Mouse (Mus musculus): ENCODE data around the gene Sox13. TPM values are rescaled to one million over a fixed set of nuclear protein-coding genes. Genes with fewer than 3 reads are reported as not detected.

Sox13 gene
- polyA plus RNA-seq, 1 experiment from 2014 or later = 6.7 TPM

GRCm38 (mm10) chr1:133420491-133420890, 3.7 kb downstream of the Sox13 start:
- Histone ChIP-seq H3K4me1 (replicated peaks; ENCODE audit: control insufficient read depth, insufficient read depth, low read length) (peaks cover 42% of the 10 kb centered on the region), H3K4me2 (ENCODE audit: low read depth, low read length) (no peak overlapping the region), H3K27me3 (ENCODE audit: control insufficient read depth, insufficient read depth, low read depth, low read length) (no peaks in the 10 kb centered on the region), H3K9me3 (ENCODE audit: control insufficient read depth, low read length) (no peaks in the 10 kb centered on the region), H3K27ac (ENCODE audit: low read length) (no peak overlapping the region), H3K4me3 (ENCODE audit: low read length) (no peak overlapping the region), H3K9ac (ENCODE audit: low read length) (no peak overlapping the region), H3K36me3 (ENCODE audit: control insufficient read depth, insufficient read depth, low read length) (no peaks in the 10 kb centered on the region)
- WGBS = 53% methylated on average over 3 of the region's 3 CpGs
- no peak for ATAC-seq (ENCODE audit: low read depth)

- Histone ChIP-seq H3K27ac (ENCODE audit: low read length) (no peak overlapping the region), H3K9me3 (ENCODE audit: control insufficient read depth, low read length) (no peaks in the 10 kb centered on the region), H3K36me3 (ENCODE audit: control insufficient read depth, insufficient read depth, low read length) (no peaks in the 10 kb centered on the region), H3K4me1 (replicated peaks; ENCODE audit: control insufficient read depth, insufficient read depth, low read length) (peaks cover 49% of the 10 kb centered on the region), H3K9ac (ENCODE audit: low read length) (no peak overlapping the region; the same call in 1 of the 2 replicates), H3K4me3 (ENCODE audit: low read length) (no peak overlapping the region), H3K27me3 (ENCODE audit: control insufficient read depth, insufficient read depth, low read depth, low read length) (no peaks in the 10 kb centered on the region), H3K4me2 (ENCODE audit: low read depth, low read length) (no peak overlapping the region)
- no peak for ATAC-seq (ENCODE audit: low read depth)
- 70% methylated on average over 3 of the region's 3 CpGs for WGBS
Observed at GRCm38 (mm10) chr1:133419178-133419834, 4.9 kb downstream of the Sox13 start.

GRCm38 (mm10) chr1:133418164-133418800, 5.9 kb downstream of the Sox13 start:
- Histone ChIP-seq H3K9me3 (ENCODE audit: control insufficient read depth, low read length) (no peaks in the 10 kb centered on the region), H3K9ac (ENCODE audit: low read length) (peak overlapping the region; percentile 69), H3K36me3 (ENCODE audit: control insufficient read depth, insufficient read depth, low read length) (no peaks in the 10 kb centered on the region), H3K27me3 (ENCODE audit: control insufficient read depth, insufficient read depth, low read depth, low read length) (no peaks in the 10 kb centered on the region), H3K4me3 (ENCODE audit: low read length) (peak overlapping the region; percentile 51), H3K4me1 (replicated peaks; ENCODE audit: control insufficient read depth, insufficient read depth, low read length) (peaks cover 58% of the 10 kb centered on the region), H3K27ac (ENCODE audit: low read length) (peak overlapping the region; percentile 89), H3K4me2 (ENCODE audit: low read depth, low read length) (peak overlapping the region; percentile 69)
- peak; percentile 86 for ATAC-seq (ENCODE audit: low read depth)
- WGBS = 6% methylated on average over 28 of the region's 28 CpGs

- Histone ChIP-seq H3K4me2 (ENCODE audit: low read depth, low read length) (peak overlapping the region; percentile 69), H3K27me3 (ENCODE audit: control insufficient read depth, insufficient read depth, low read depth, low read length) (no peaks in the 10 kb centered on the region), H3K36me3 (ENCODE audit: control insufficient read depth, insufficient read depth, low read length) (no peaks in the 10 kb centered on the region), H3K9me3 (ENCODE audit: control insufficient read depth, low read length) (no peaks in the 10 kb centered on the region), H3K9ac (ENCODE audit: low read length) (peak overlapping the region; percentile 69; the same call in 1 of the 2 replicates), H3K4me1 (replicated peaks; ENCODE audit: control insufficient read depth, insufficient read depth, low read length) (peaks cover 65% of the 10 kb centered on the region), H3K27ac (ENCODE audit: low read length) (peak overlapping the region; percentile 89), H3K4me3 (ENCODE audit: low read length) (peak overlapping the region; percentile 51)
- peak; percentile 26 for ATAC-seq (ENCODE audit: low read depth)
- WGBS = 45% methylated on average over 1 of the region's 1 CpGs
Observed at GRCm38 (mm10) chr1:133417539-133417938, 6.6 kb downstream of the Sox13 start.

GRCm38 (mm10) chr1:133417113-133417512, 7.1 kb downstream of the Sox13 start:
- peaks cover 62% of the 10 kb centered on the region for H3K4me1 ChIP-seq (replicated peaks; ENCODE audit: control insufficient read depth, insufficient read depth, low read length)
- WGBS = 72% methylated on average over 3 of the region's 3 CpGs
- H3K36me3 ChIP-seq (ENCODE audit: control insufficient read depth, insufficient read depth, low read length) = no peaks in the 10 kb centered on the region
- no peaks in the 10 kb centered on the region for H3K9me3 ChIP-seq (ENCODE audit: control insufficient read depth, low read length)
- H3K9ac ChIP-seq (ENCODE audit: low read length) = peak overlapping the region; percentile 69; the same call in 1 of the 2 replicates
- H3K4me3 ChIP-seq (ENCODE audit: low read length) = no peak overlapping the region
- H3K27me3 ChIP-seq (ENCODE audit: control insufficient read depth, insufficient read depth, low read depth, low read length) = no peaks in the 10 kb centered on the region
- H3K4me2 ChIP-seq (ENCODE audit: low read depth, low read length) = 0 out of 2 replicates have a peak overlapping the region, but pooled peaks have one; percentile 69
- no peak for ATAC-seq (ENCODE audit: low read depth)
- H3K27ac ChIP-seq (ENCODE audit: low read length) = peak overlapping the region; percentile 89

- Histone ChIP-seq H3K9ac (ENCODE audit: low read length) (no peak overlapping the region), H3K4me1 (replicated peaks; ENCODE audit: control insufficient read depth, insufficient read depth, low read length) (peaks cover 56% of the 10 kb centered on the region)
- WGBS = 71% methylated on average over 7 of the region's 7 CpGs
Observed at GRCm38 (mm10) chr1:133416472-133416871, 7.7 kb downstream of the Sox13 start.

GRCm38 (mm10) chr1:133415505-133415904, 8.7 kb downstream of the Sox13 start:
- Histone ChIP-seq H3K9me3 (ENCODE audit: control insufficient read depth, low read length) (no peaks in the 10 kb centered on the region), H3K4me2 (ENCODE audit: low read depth, low read length) (no peak overlapping the region), H3K4me1 (replicated peaks; ENCODE audit: control insufficient read depth, insufficient read depth, low read length) (peaks cover 47% of the 10 kb centered on the region), H3K27me3 (ENCODE audit: control insufficient read depth, insufficient read depth, low read depth, low read length) (no peaks in the 10 kb centered on the region), H3K27ac (ENCODE audit: low read length) (no peak overlapping the region), H3K9ac (ENCODE audit: low read length) (no peak overlapping the region), H3K4me3 (ENCODE audit: low read length) (no peak overlapping the region), H3K36me3 (ENCODE audit: control insufficient read depth, insufficient read depth, low read length) (no peaks in the 10 kb centered on the region)
- no peak for ATAC-seq (ENCODE audit: low read depth)
- WGBS = 68% methylated on average over 6 of the region's 6 CpGs

More at GRCm38 (mm10) chr1:133416472-133416871, 7.7 kb downstream of the Sox13 start:
- no peaks in the 10 kb centered on the region for H3K36me3 ChIP-seq (ENCODE audit: control insufficient read depth, insufficient read depth, low read length)
- no peak overlapping the region for H3K4me2 ChIP-seq (ENCODE audit: low read depth, low read length)
- ATAC-seq (ENCODE audit: low read depth) = no peak
- no peak overlapping the region; the same call in 1 of the 2 replicates for H3K27ac ChIP-seq (ENCODE audit: low read length)
- H3K9me3 ChIP-seq (ENCODE audit: control insufficient read depth, low read length) = no peaks in the 10 kb centered on the region
- no peak overlapping the region for H3K4me3 ChIP-seq (ENCODE audit: low read length)
- H3K27me3 ChIP-seq (ENCODE audit: control insufficient read depth, insufficient read depth, low read depth, low read length) = no peaks in the 10 kb centered on the region

- peaks cover 45% of the 10 kb centered on the region for H3K4me1 ChIP-seq (replicated peaks; ENCODE audit: control insufficient read depth, insufficient read depth, low read length)
- H3K9ac ChIP-seq (ENCODE audit: low read length) = no peak overlapping the region
- H3K27ac ChIP-seq (ENCODE audit: low read length) = no peak overlapping the region
- no peaks in the 10 kb centered on the region for H3K9me3 ChIP-seq (ENCODE audit: control insufficient read depth, low read length)
- H3K4me3 ChIP-seq (ENCODE audit: low read length) = no peak overlapping the region
- H3K36me3 ChIP-seq (ENCODE audit: control insufficient read depth, insufficient read depth, low read length) = no peaks in the 10 kb centered on the region
- no peaks in the 10 kb centered on the region for H3K27me3 ChIP-seq (ENCODE audit: control insufficient read depth, insufficient read depth, low read depth, low read length)
- ATAC-seq (ENCODE audit: low read depth) = no peak
- no peak overlapping the region for H3K4me2 ChIP-seq (ENCODE audit: low read depth, low read length)
- WGBS = 41% methylated on average over 7 of the region's 7 CpGs
Observed at GRCm38 (mm10) chr1:133415086-133415485, 9.1 kb downstream of the Sox13 start.

- H3K9ac ChIP-seq (ENCODE audit: low read length) = 0 out of 2 replicates have a peak overlapping the region, but pooled peaks have one; percentile 21
- no peaks in the 10 kb centered on the region for H3K27me3 ChIP-seq (ENCODE audit: control insufficient read depth, insufficient read depth, low read depth, low read length)
- peak overlapping the region; percentile 62 for H3K27ac ChIP-seq (ENCODE audit: low read length)
- peaks cover 38% of the 10 kb centered on the region for H3K4me1 ChIP-seq (replicated peaks; ENCODE audit: control insufficient read depth, insufficient read depth, low read length)
- H3K36me3 ChIP-seq (ENCODE audit: control insufficient read depth, insufficient read depth, low read length) = no peaks in the 10 kb centered on the region
- peak; percentile 32; the same call in 1 of the 2 replicates for ATAC-seq (ENCODE audit: low read depth)
- H3K9me3 ChIP-seq (ENCODE audit: control insufficient read depth, low read length) = no peaks in the 10 kb centered on the region
- 0 out of 2 replicates have a peak overlapping the region, but pooled peaks have one; percentile 3 for H3K4me2 ChIP-seq (ENCODE audit: low read depth, low read length)
- WGBS = 46% methylated on average over 9 of the region's 9 CpGs
- no peak overlapping the region for H3K4me3 ChIP-seq (ENCODE audit: low read length)
Observed at GRCm38 (mm10) chr1:133412941-133413340, 11.2 kb downstream of the Sox13 start.
